Comparison of ENCODE assay signal across 20 mouse cellular contexts in the genomic region with DNA sequence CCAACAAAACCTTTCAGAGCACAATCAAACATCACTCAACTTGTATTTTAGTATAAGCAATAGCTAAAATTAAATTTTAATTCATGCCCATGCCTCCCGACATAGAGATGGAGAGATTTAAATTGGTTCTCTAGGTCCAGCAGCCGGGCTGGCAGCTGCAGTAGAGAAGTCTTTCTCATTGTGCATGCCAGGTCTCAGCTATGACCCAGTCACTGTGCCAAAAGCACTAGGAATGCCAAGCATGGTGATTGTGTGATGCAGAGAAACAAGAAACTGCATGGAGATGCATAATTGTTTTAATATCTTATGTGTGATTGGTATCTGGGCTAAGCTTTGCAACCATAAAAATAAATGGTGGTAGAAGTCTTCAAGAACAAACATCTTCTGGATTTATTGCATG.
DNase-seq lines count a peak whose midpoint lies in the region; ATAC-seq and TF ChIP-seq lines count a peak whose summit lies in the region.
"Had no signal": no experiment of that assay in that cellular context is flagged by ENCODE, and none has a peak within 500 bp of the region (broad histone marks: within the 10 kb centered on the region; RNA-seq: fewer than 3 reads in every experiment).

No protein-coding gene starts in this region.

- H3K4me3 ChIP-seq in midbrain, postnatal 0 days (ENCODE audit: low read depth, low read length): no peak overlapping the region
- H3K4me3 ChIP-seq in midbrain, embryonic 14.5 days (replicated peaks; ENCODE audit: low read depth, low read length): no peak overlapping the region
- no peak overlapping the region for H3K4me3 ChIP-seq in cerebellum, adult 2 months (replicated peaks; ENCODE audit: insufficient read depth, low read depth, low read length)
- H3K4me3 ChIP-seq: embryonic facial prominence, embryonic 15.5 days; heart, embryonic 13.5 days; hindbrain, embryonic 13.5 days had no signal

- TF ChIP-seq CTCF in midbrain, postnatal 0 days (IDR thresholded peaks at IDR 0.05): no peak
- no peak for TF ChIP-seq CTCF in cerebellum, adult 2 months (IDR thresholded peaks at IDR 0.05; ENCODE audit: borderline replicate concordance, insufficient read depth, low read depth, low read length)

- no peak for TF ChIP-seq POLR2A in cerebellum, adult 2 months (IDR thresholded peaks at IDR 0.05; ENCODE audit: borderline replicate concordance, insufficient read depth, low read length)

- DNase-seq in midbrain, postnatal 0 days (ENCODE audit: low spot score): peak; percentile 51
- no peak for DNase-seq in midbrain, embryonic 14.5 days
- peak; percentile 59 to 81 for DNase-seq in cerebellum, adult 2 months
- peak; percentile 69 to 80 for DNase-seq in cerebellum, postnatal 25 days
- DNase-seq in ovary, postnatal 36 days (ENCODE audit: low spot score): no peak
- DNase-seq in retina, embryonic 14.5 days (ENCODE audit: low spot score): no peak
- DNase-seq: adrenal gland, postnatal 10 days; gastrocnemius, postnatal 25 days; kidney, adult 8-10 months; kidney, postnatal 10 days; lung, adult 18-20 months; lung, postnatal 14 days; thymus, adult 2 months had no signal

- H3K4me1 ChIP-seq in midbrain, postnatal 0 days (ENCODE audit: insufficient read depth, low read length): no peaks in the 10 kb centered on the region
- no peaks in the 10 kb centered on the region for H3K4me1 ChIP-seq in midbrain, embryonic 14.5 days (ENCODE audit: control insufficient read depth, insufficient read depth, low read length)
- H3K4me1 ChIP-seq in cerebellum, adult 2 months (ENCODE audit: control insufficient read depth, insufficient read depth, low read length): no peaks in the 10 kb centered on the region
- H3K4me1 ChIP-seq: embryonic facial prominence, embryonic 15.5 days; heart, embryonic 13.5 days; hindbrain, embryonic 13.5 days had no signal

- H3K9ac ChIP-seq in midbrain, postnatal 0 days (replicated peaks; ENCODE audit: low read length, poor library complexity, severe bottlenecking): no peak overlapping the region
- H3K9ac ChIP-seq in midbrain, embryonic 14.5 days (replicated peaks; ENCODE audit: low read length): no peak overlapping the region
- H3K9ac ChIP-seq: embryonic facial prominence, embryonic 15.5 days; heart, embryonic 13.5 days; hindbrain, embryonic 13.5 days had no signal

- no peaks in the 10 kb centered on the region for H3K27me3 ChIP-seq in midbrain, postnatal 0 days (ENCODE audit: insufficient read depth, low read length)
- H3K27me3 ChIP-seq in midbrain, embryonic 14.5 days (ENCODE audit: control insufficient read depth, insufficient read depth, low read length): no peaks in the 10 kb centered on the region
- no peaks in the 10 kb centered on the region for H3K27me3 ChIP-seq in cerebellum, adult 2 months (ENCODE audit: control insufficient read depth, insufficient read depth, low read length)
- H3K27me3 ChIP-seq: embryonic facial prominence, embryonic 15.5 days; heart, embryonic 13.5 days; hindbrain, embryonic 13.5 days had no signal

- H3K36me3 ChIP-seq in midbrain, postnatal 0 days (ENCODE audit: insufficient read depth, low read length): no peaks in the 10 kb centered on the region
- H3K36me3 ChIP-seq in midbrain, embryonic 14.5 days (ENCODE audit: control insufficient read depth, insufficient read depth, low read length): no peaks in the 10 kb centered on the region
- H3K36me3 ChIP-seq: embryonic facial prominence, embryonic 15.5 days; heart, embryonic 13.5 days; hindbrain, embryonic 13.5 days had no signal

- no peak overlapping the region for H3K4me2 ChIP-seq in midbrain, postnatal 0 days (ENCODE audit: low read depth, low read length, poor library complexity, severe bottlenecking)
- no peak overlapping the region for H3K4me2 ChIP-seq in midbrain, embryonic 14.5 days (ENCODE audit: low read length)
- H3K4me2 ChIP-seq: embryonic facial prominence, embryonic 15.5 days; heart, embryonic 13.5 days; hindbrain, embryonic 13.5 days; midbrain, embryonic 11.5 days had no signal

- 81% methylated on average over 2 of the region's 2 CpGs for WGBS in midbrain, postnatal 0 days
- whole genome bisulfite sequencing in midbrain, embryonic 14.5 days: 90% methylated on average over 2 of the region's 2 CpGs
- 4% methylated on average over 2 of the region's 2 CpGs for WGBS in cerebellum, adult 2 months

- no peak overlapping the region for H3K27ac ChIP-seq in midbrain, postnatal 0 days (ENCODE audit: low read depth, low read length)
- no peak overlapping the region for H3K27ac ChIP-seq in midbrain, embryonic 14.5 days (replicated peaks; ENCODE audit: low read depth, low read length)
- H3K27ac ChIP-seq in cerebellum, adult 2 months (ENCODE audit: insufficient read depth, low read length): no peak overlapping the region
- H3K27ac ChIP-seq: embryonic facial prominence, embryonic 15.5 days; heart, embryonic 13.5 days; hindbrain, embryonic 13.5 days had no signal

- no peaks in the 10 kb centered on the region for H3K9me3 ChIP-seq in midbrain, postnatal 0 days (ENCODE audit: low read length)
- H3K9me3 ChIP-seq in midbrain, embryonic 14.5 days (ENCODE audit: control insufficient read depth, low read length): no peaks in the 10 kb centered on the region
- H3K9me3 ChIP-seq: embryonic facial prominence, embryonic 15.5 days; heart, embryonic 13.5 days; hindbrain, embryonic 13.5 days had no signal

- ATAC-seq in midbrain, postnatal 0 days (ENCODE audit: low FRiP score): no peak
- no peak for ATAC-seq in midbrain, embryonic 14.5 days (ENCODE audit: low FRiP score, low TSS enrichment)
- ATAC-seq in cerebellum, adult (ENCODE audit: insufficient number of reproducible peaks, low FRiP score, low TSS enrichment): peak; percentile 92
- ATAC-seq: activated CD4-positive, CD25-positive, alpha-beta regulatory T cell, adult 4 months; forebrain, embryonic 14.5 days had no signal

Comparison
In these comparisons a context has a peak if more than half of its experiments do, and no peak if none do; other contexts are left out.
1. DNase-seq: peak in midbrain, postnatal 0 days (single experiment), cerebellum, adult 2 months (2 of 2) and cerebellum, postnatal 25 days (2 of 2); none in midbrain, embryonic 14.5 days (single experiment), ovary, postnatal 36 days (single experiment) and retina, embryonic 14.5 days (single experiment).